Comparison of ENCODE assay signal across 8 mouse cellular contexts in genomic region chr1:134331879-134332635, GRCm38 (mm10). TPM values are rescaled to one million over a fixed set of nuclear protein-coding genes. Genes with fewer than 3 reads are reported as not detected.
A peak's percentile ranks its signal among the peaks of the same experiment; 100 is the strongest.
DNase-seq lines count a peak whose midpoint lies in the region; ATAC-seq and TF ChIP-seq lines count a peak whose summit lies in the region.

No protein-coding gene starts in this region.

- ATAC-seq in intestine, embryonic 14.5 days (replicated peaks; ENCODE audit: low FRiP score, low TSS enrichment, low read depth) = peak; percentile 6; the same call in 1 of the 2 replicates
- ATAC-seq in midbrain, embryonic 13.5 days = peak; percentile 22
- ATAC-seq in inflammation-experienced regulatory T-cells, adult 6 months = no peak

- peak; percentile 86 for DNase-seq in adipocyte (ENCODE audit: low spot score)
- DNase-seq in cerebellum, adult 9-11 months = peak; percentile 86
- peak; percentile 81 for DNase-seq in gastrocnemius, adult 2 months
- DNase-seq in intestine, embryonic 14.5 days (ENCODE audit: low spot score) = peak; percentile 94
- peak; percentile 89 for DNase-seq in left cerebral cortex, postnatal 14 days (ENCODE audit: low spot score in 2 of 2)
- peak; percentile 90 for DNase-seq in right cerebral cortex, postnatal 4 days

- no peak overlapping the region for H3K9ac ChIP-seq in intestine, embryonic 14.5 days (ENCODE audit: low read length)
- H3K9ac ChIP-seq in midbrain, embryonic 13.5 days (replicated peaks) = no peak overlapping the region

- H3K4me2 ChIP-seq in intestine, embryonic 14.5 days (ENCODE audit: low read length) = no peak overlapping the region; the same call in 1 of the 2 replicates
- H3K4me2 ChIP-seq in midbrain, embryonic 13.5 days (replicated peaks) = no peak overlapping the region

- peak overlapping the region; percentile 60 for H3K4me3 ChIP-seq in gastrocnemius, adult 2 months
- no peak overlapping the region for H3K4me3 ChIP-seq in intestine, embryonic 14.5 days (ENCODE audit: low read depth, low read length)
- H3K4me3 ChIP-seq in midbrain, embryonic 13.5 days (replicated peaks) = no peak overlapping the region

- WGBS in intestine, embryonic 14.5 days = 58% methylated on average over 20 of the region's 20 CpGs
- 66% methylated on average over 20 of the region's 20 CpGs for WGBS in midbrain, embryonic 13.5 days

- peak overlapping the region; percentile 81 for H3K27ac ChIP-seq in gastrocnemius, adult 2 months
- H3K27ac ChIP-seq in intestine, embryonic 14.5 days (ENCODE audit: low read depth) = no peak overlapping the region
- H3K27ac ChIP-seq in midbrain, embryonic 13.5 days = no peak overlapping the region

- intact Hi-C loops in gastrocnemius, adult 2 months (cut with DNase I) = loop anchor here (1.0 to 5.0 kb wide), 4 partner anchors 135 to 270 kb away; no protein-coding TSS in a partner anchor
- intact Hi-C loops in left cerebral cortex, postnatal 14 days (cut with DNase I) = loop anchor here (2.0 to 5.0 kb wide), 4 partner anchors 90 to 210 kb away; no protein-coding TSS in a partner anchor

- H3K36me3 ChIP-seq in intestine, embryonic 14.5 days (ENCODE audit: control insufficient read depth, insufficient read depth, low read length) = no peaks in the 10 kb centered on the region
- no peaks in the 10 kb centered on the region for H3K36me3 ChIP-seq in midbrain, embryonic 13.5 days

- H3K27me3 ChIP-seq in intestine, embryonic 14.5 days (replicated peaks; ENCODE audit: control insufficient read depth, insufficient read depth, low read length) = no peaks in the 10 kb centered on the region
- no peaks in the 10 kb centered on the region for H3K27me3 ChIP-seq in midbrain, embryonic 13.5 days

- TF ChIP-seq CTCF in gastrocnemius, adult 2 months (IDR thresholded peaks at IDR 0.05) = peak; percentile 95

- H3K9me3 ChIP-seq in intestine, embryonic 14.5 days (ENCODE audit: control insufficient read depth, low read length) = no peaks in the 10 kb centered on the region
- H3K9me3 ChIP-seq in midbrain, embryonic 13.5 days = no peaks in the 10 kb centered on the region

- H3K4me1 ChIP-seq in intestine, embryonic 14.5 days (replicated peaks; ENCODE audit: control insufficient read depth, insufficient read depth, low read length) = peaks cover 13% of the 10 kb centered on the region; the same call in 1 of the 2 replicates
- peaks cover 9% of the 10 kb centered on the region; the same call in 1 of the 2 replicates for H3K4me1 ChIP-seq in midbrain, embryonic 13.5 days (replicated peaks)

RNA-seq across cellular contexts. Expression of gene Ppfia4, which starts 0.7 kb away (rescaled TPM):
- total RNA-seq in gastrocnemius, adult 2 months (2021) = under 1 TPM; 0.42 to 0.46 TPM
- 4.3 and 4.5 TPM in 2 replicates for polyA plus RNA-seq in intestine, embryonic 14.5 days (2014; fragmentation: Nextera tagmentation; extraction: Ambion mirVana)
- total RNA-seq in left cerebral cortex, postnatal 14 days (2021) = 10 to 100 TPM; 55.0 to 61.6 TPM
- polyA plus RNA-seq in midbrain, embryonic 13.5 days (2015; fragmentation: Nextera tagmentation; extraction: Ambion mirVana) = 6.5 and 7.0 TPM in 2 replicates
- 1 to 10 TPM in 1 of 3 experiments, under 1 TPM in 1, not detected in 1; 0.24 to 1.4 TPM for polyA plus RNA-seq in inflammation-experienced regulatory T-cells, adult 6 months (2017; shearing (Covaris generic))

RNA-seq across cellular contexts. Expression of gene Tmem183a, which starts 29.7 kb away (rescaled TPM):
- total RNA-seq in gastrocnemius, adult 2 months (2021) = 10 to 100 TPM; 12.3 to 12.4 TPM
- polyA plus RNA-seq in intestine, embryonic 14.5 days (2014; fragmentation: Nextera tagmentation; extraction: Ambion mirVana) = 89.2 and 93.4 TPM in 2 replicates
- total RNA-seq in left cerebral cortex, postnatal 14 days (2021) = 10 to 100 TPM; 67.6 to 95.0 TPM
- 128 TPM in 2 replicates for polyA plus RNA-seq in midbrain, embryonic 13.5 days (2015; fragmentation: Nextera tagmentation; extraction: Ambion mirVana)
- polyA plus RNA-seq in inflammation-experienced regulatory T-cells, adult 6 months (2017; shearing (Covaris generic)) = 10 to 100 TPM; 25.8 to 26.9 (median 26.6) TPM

RNA-seq across cellular contexts. Expression of gene Myog, which starts 42.3 kb away (rescaled TPM):
- 10 to 100 TPM; 11.6 to 34.5 TPM for total RNA-seq in gastrocnemius, adult 2 months (2021)
- 0.16 TPM in 1 of 2 replicates, not detected in the other for polyA plus RNA-seq in intestine, embryonic 14.5 days (2014; fragmentation: Nextera tagmentation; extraction: Ambion mirVana)
- not detected for total RNA-seq in left cerebral cortex, postnatal 14 days (2021)
- polyA plus RNA-seq in midbrain, embryonic 13.5 days (2015; fragmentation: Nextera tagmentation; extraction: Ambion mirVana) = not detected in 2 replicates
- not detected for polyA plus RNA-seq in inflammation-experienced regulatory T-cells, adult 6 months (2017; shearing (Covaris generic))

RNA-seq across cellular contexts. Expression of gene 4933406M09Rik, which starts 53.7 kb away (rescaled TPM):
- not detected for total RNA-seq in gastrocnemius, adult 2 months (2021)
- 0.09 TPM in 1 of 2 replicates, not detected in the other for polyA plus RNA-seq in intestine, embryonic 14.5 days (2014; fragmentation: Nextera tagmentation; extraction: Ambion mirVana)
- not detected for total RNA-seq in left cerebral cortex, postnatal 14 days (2021)
- polyA plus RNA-seq in midbrain, embryonic 13.5 days (2015; fragmentation: Nextera tagmentation; extraction: Ambion mirVana) = not detected in 2 replicates
- polyA plus RNA-seq in inflammation-experienced regulatory T-cells, adult 6 months (2017; shearing (Covaris generic)) = not detected
